Mouse (Mus musculus): ENCODE measurements around the gene Srrm2.

The Srrm2 gene

DNA sequence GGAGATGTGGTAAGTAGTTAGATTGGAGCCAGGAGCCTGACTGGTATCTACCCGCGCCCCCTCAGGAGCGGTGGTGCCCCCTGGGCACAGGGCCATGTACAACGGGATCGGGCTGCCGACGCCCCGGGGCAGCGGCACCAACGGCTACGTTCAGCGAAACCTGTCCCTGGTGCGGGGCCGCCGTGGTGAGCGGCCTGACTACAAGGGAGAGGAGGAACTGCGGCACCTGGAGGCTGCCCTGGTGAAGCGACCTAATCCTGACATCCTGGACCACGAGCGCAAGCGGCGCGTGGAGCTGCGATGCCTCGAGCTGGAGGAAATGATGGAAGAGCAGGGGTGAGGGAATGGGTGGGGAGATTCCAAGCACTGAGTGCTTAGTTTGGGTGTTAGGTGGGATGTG is 16.5 kb downstream of the Srrm2 start:
- no peak for DNase-seq (ENCODE audit: low spot score)

DNA sequence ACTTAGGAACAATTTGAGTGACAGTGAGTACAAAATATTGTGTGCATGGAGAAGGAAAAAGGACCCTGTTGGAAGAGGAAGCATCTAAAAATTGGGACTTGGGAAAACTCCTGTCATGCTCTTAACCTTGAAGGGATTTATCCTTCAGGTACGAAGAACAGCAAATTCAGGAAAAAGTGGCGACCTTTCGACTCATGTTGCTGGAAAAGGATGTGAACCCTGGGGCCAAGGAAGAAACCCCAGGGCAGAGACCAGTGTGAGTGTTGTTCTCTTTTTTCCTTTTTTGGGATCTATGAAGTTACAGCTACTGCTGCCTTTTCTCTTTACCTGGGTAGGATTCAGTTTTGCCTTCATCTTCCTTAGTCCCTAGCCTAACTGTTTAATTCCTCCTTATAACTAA is 17.6 kb downstream of the Srrm2 start:
- DNase-seq (ENCODE audit: low spot score) = no peak

DNA sequence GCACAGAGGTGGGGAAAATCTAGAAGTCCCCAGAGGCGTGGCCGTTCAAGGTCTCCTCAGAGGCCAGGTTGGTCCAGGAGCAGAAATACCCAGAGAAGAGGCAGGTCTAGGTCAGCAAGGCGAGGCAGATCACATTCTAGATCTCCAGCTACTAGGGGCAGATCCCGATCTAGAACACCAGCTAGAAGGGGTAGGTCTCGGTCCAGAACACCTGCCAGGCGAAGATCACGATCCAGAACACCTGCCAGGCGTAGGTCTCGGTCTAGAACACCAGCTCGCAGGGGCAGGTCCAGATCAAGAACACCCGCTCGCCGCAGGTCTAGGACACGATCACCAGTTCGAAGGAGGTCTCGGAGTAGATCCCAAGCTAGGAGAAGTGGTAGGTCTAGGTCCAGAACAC is 25.3 kb downstream of the Srrm2 start:
- DNase-seq (ENCODE audit: low spot score) = no peak

GRCm38 (mm10) chr17:23818579-23818978 is 28.2 kb downstream of the Srrm2 start:
- no peak for DNase-seq (ENCODE audit: low spot score)

- DNase-seq (ENCODE audit: low spot score) = no peak
Observed at GRCm38 (mm10) chr17:23819235-23819634, 28.9 kb downstream of the Srrm2 start.

DNA sequence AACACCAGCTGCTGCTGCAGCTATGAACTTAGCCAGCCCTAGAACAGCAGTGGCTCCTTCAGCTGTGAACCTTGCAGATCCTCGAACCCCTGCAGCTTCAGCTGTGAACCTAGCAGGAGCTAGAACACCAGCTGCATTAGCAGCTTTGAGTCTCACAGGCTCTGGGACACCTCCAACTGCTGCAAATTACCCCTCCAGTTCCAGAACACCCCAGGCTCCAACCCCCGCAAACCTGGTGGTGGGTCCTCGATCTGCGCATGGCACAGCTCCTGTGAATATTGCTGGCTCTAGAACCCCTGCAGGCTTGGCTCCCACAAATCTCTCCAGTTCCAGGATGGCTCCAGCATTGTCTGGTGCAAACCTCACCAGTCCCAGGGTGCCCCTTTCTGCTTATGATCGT is 30.4 kb downstream of the Srrm2 start:
- no peak for DNase-seq (ENCODE audit: low spot score)

DNA sequence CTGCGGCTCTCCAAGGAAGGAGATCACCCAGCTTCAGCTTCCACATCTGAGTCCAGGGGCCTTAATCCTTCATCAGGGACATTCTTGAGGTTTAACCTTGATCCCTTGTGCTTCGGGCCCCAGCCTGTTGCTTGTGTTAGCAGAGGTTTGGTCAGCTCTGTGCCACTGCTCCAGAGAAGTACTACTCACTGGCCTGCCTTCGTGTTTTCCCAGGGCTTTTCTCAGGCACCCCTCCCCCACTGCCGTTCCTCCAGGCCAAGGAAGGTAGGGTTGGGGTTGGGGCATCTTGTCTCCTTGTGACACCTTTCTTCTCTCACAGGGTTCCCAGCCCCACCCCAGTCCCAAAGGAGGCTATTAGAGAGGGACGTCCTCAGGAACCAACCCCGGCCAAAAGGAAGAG is 31.8 kb downstream of the Srrm2 start:
- no peak for DNase-seq (ENCODE audit: low spot score)

GRCm38 (mm10) chr17:23823018-23823417 is 32.7 kb downstream of the Srrm2 start:
- no peak for DNase-seq (ENCODE audit: low spot score)

DNA sequence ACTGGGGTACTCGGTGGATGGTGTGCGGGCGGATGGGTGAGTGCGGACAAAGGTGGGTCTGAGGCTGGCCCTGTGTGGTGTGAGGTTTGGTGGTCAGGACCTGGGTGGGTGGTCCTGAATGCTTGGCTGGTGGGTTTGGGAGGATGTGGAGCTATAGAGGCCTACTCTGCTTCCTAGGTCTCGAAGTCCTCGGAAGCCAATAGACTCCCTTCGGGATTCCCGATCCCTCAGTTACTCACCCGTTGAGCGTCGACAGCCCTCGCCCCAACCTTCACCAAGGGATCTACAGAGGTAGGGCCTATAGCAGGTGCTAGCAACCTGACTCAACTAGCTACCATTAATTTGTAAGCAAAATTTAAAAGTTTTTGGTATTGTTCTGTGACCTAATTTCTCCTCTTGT is 33.3 kb downstream of the Srrm2 start:
- DNase-seq (ENCODE audit: low spot score) = no peak

GRCm38 (mm10) chr17:23825591-23825990 is 35.3 kb downstream of the Srrm2 start:
- no peak for DNase-seq (ENCODE audit: low spot score)

- DNase-seq (ENCODE audit: low spot score) = no peak
Observed at GRCm38 (mm10) chr17:23828271-23829001, 38.1 kb downstream of the Srrm2 start.

- DNase-seq (ENCODE audit: low spot score) = peak; percentile 67
Observed at GRCm38 (mm10) chr17:23829064-23829619, 38.8 kb downstream of the Srrm2 start, which contains the start of gene Elob. TSS of gene Elob (minus strand) at chr17:23829136.

DNA sequence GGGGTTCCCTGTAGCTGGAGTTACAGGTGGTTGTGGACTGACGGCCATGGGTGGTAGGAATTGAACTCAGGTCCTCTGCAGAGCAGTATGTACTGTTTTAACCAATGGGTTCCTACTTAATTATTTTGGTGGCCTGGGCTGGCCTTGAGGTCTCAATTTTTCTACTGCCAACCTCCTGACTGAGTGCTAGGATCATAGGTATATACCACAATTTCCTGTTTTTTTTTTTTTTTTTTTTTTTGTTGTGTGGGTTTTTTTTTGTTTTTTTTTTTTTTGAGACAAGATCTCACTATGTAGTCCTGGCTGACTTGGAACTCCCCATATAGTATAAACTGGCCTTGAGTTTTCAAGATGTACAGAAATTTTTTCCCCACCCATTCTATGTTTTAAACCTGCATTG is 40.9 kb downstream of the Srrm2 start:
- DNase-seq (ENCODE audit: low spot score) = no peak

GRCm38 (mm10) chr17:23836006-23836575 is 45.8 kb downstream of the Srrm2 start, which contains the start of gene Prss33:
TSS of gene Prss33 (minus strand) at chr17:23836056.
- DNase-seq (ENCODE audit: low spot score) = no peak

GRCm38 (mm10) chr17:23841145-23841544 is 50.8 kb downstream of the Srrm2 start:
- peak; percentile 50 for DNase-seq (ENCODE audit: low spot score)

DNA sequence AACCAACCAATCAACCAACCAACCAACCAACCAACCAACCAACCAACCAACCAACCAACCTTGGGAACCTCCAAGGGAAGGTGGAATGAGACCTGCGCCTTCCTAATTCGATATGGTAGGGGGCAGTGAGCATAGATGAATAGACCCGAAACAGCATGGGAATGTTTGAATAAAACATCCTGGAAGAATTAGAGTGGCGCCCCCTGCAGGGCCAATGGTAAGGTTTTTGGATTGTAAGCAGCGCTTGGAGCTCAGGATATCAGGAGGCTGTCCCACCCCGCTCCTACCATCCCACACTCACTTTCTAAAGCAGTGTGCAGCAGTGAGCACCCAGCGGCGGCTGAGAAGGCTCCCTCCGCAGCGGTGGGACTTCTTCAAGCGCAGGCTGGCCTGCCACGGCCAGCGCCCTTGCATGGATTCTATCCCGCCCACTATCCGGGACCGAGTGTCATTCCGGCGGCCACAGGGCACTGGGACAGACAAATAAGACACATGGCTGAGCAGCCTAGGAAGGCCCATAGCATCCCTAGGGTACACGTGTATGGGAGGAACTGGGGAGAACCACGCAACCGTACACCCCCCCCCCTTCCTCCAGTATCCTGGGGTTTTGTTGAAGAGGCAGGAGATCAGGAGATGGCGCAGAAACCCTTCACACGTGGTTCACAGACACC is 52.9 kb downstream of the Srrm2 start:
- DNase-seq (ENCODE audit: low spot score) = no peak

DNA sequence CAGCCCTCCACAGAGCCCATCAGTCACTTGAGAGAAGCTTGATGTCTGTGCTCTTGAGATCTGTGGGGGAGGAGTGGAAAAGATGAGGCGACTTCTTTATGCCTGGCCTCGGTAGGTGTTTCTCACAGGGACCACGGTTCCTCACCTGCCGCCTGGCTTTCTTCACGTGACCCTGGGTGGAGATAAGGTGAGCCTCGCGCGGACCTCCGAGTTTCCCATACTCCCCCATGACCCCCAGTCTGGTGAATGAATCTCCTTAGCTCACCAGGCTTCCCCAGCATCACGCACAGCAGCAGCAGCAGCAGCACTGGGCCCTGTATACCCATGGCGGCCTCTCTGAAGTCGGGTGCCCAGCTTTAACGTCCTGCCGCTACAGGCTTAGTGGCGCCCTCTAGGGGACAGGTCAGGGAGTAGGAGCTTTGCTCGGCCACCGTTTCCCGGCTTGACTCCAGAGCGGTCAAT is 53.5 kb downstream of the Srrm2 start, which contains the start of the genes Prss32 and Prss41:
Gene Prss32, plus strand, starts transcription at position 44 of the 462 bp plus-strand sequence.
Gene Prss41, minus strand, starts transcription at position 361 of the 462 bp plus-strand sequence.
- DNase-seq (ENCODE audit: low spot score) = peak; percentile 50

DNA sequence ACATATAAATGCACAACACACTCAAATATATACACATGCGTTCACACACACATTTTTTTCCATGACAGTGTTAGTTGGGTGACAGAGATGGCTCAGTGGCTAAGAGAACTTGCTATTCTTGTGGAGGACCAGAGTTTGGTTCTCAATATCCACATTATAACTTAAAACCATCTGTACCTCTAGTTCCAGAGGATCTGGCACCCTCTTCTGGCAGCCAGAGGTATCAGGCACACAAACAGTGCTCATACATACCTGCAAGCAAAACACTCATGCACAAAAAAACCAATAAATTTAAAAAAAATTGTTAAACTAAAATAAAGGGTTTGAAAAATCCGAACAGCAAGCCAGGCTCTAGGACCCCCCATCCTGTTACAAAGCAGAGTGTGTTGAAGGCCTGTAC is 59.7 kb downstream of the Srrm2 start:
- DNase-seq (ENCODE audit: low spot score) = no peak

- DNase-seq (ENCODE audit: low spot score) = peak; percentile 68
Observed at GRCm38 (mm10) chr17:23850853-23851749, 60.8 kb downstream of the Srrm2 start.

GRCm38 (mm10) chr17:23853292-23853691 is 63.0 kb downstream of the Srrm2 start:
- DNase-seq (ENCODE audit: low spot score) = peak; percentile 37

DNA sequence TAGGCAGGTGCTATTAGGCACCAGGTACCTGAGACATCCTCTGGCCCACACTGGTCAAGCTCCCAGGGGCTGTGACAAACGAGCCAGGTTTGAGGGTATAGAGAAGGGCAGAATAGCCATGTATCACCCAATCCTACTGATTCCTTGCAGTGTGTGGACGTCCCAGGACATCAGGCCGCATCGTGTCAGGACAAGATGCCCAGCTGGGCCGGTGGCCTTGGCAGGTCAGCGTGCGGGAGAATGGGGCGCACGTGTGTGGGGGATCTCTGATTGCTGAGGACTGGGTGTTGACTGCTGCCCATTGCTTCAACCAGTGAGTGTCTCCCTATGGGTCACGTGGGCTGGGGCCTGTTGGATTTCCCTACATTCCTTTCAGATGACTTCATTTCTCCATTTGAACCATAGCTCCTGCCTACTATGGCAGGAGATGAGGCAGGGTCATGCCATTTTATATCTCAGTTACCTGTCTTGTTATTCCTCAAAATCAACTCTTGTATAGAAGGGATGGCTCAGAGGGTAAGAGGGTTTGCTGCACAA is 64.0 kb downstream of the Srrm2 start:
- DNase-seq (ENCODE audit: low spot score) = no peak
